Mouse (Mus musculus) left cerebral cortex, postnatal 14 days (tissue): Measurements from ENCODE around the gene Gm7361. TPM values are rescaled to one million over a fixed set of nuclear protein-coding genes. Genes with fewer than 3 reads are reported as not detected.
"Not testable (repeated sequence)": the region's sequence is repeated elsewhere in the genome, so short reads cannot be mapped to it uniquely, and the experiment has no call there.

Source experiments
- DNase-seq, 2 experiments: peaks; one replicate each; pipeline ENCODE4 v3.0.0; 2021 to 2022; ENCODE audit warnings: low spot score in 2 of 2, mixed read lengths in 1 of 2
- intact Hi-C: fragments of 180-260 bp; cut with DNase I; formaldehyde crosslinking; loops from one replicate; pipeline ENCODE4 v1.15.1; 2025
- long read RNA-seq, 2 experiments: library from polyadenylated mRNA; stranded (forward); transcript quantifications; one replicate each; pipeline ENCODE4 v2.0.0; 2021
- total RNA-seq, 2 experiments: library from RNA; stranded (reverse); gene quantifications; 2 replicates each; pipeline ENCODE4 v1.2.3; 2021

Gene Gm7361
- under 1 TPM in 1 of 2 experiments, not detected in 1; 0.11 TPM for total RNA-seq
- long read RNA-seq, experiment 1, result 0 reads
- long read RNA-seq, experiment 2, result 0 reads

GRCm38 (mm10) chr5:26257391-26257790 lies at the start of gene Gm7361:
Gm7361 (plus strand) TSS chr5:26257691.
- intact Hi-C loops, DNase-seq: not testable (repeated sequence)

GRCm38 (mm10) chr5:26211030-26211429 lies 46.5 kb upstream of the Gm7361 start:
- intact Hi-C loops, result no loop called here
- DNase-seq, result peak; percentile 6 to 12

DNA sequence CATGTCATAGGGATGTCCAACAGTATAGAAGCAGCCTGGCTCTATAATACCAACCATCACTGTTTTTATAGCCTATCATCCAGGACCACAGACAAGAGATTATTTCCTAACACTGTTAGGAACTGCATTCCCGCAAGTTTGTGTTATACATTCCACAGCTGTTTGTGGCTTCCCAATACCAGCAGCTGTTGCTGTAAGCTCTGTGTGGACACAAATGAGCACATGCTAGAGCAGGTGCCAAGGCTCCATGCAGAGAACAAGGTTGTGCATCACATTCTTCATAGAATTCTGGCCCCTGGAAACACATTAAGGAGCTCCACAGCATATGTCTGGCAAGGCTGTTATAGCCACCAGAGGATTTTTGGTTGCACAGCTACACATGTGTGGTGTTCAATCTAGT lies 35.4 kb upstream of the Gm7361 start:
- no peak for DNase-seq
- intact Hi-C loops, result no loop called here

- intact Hi-C loops, DNase-seq: not testable (repeated sequence)
Observed at GRCm38 (mm10) chr5:26266656-26267055, 9.2 kb downstream of the Gm7361 start.

DNA sequence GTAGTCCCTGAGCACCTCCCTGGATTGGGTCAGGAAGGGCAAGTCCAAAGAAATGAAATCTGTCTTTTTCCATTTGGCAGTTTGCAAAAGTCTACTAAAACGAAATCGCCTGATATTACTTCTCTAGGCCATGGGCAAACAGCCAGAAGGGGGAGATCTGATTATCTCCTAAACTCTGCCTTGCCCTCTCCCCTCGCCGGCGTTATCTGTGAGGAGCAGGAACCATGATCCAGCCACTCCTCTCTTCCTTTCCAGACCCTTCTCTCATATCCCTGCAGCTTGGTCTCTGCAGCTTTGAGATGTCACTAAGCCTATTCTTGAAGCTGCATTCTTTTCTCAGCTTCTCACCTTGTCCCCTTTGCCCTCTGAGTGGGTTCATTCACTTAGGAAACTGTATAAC lies 22.9 kb downstream of the Gm7361 start:
- intact Hi-C loops, result loop anchor here (5.0 kb wide), 1 partner anchor 767 kb away; no protein-coding TSS in a partner anchor
- DNase-seq, result no peak

DNA sequence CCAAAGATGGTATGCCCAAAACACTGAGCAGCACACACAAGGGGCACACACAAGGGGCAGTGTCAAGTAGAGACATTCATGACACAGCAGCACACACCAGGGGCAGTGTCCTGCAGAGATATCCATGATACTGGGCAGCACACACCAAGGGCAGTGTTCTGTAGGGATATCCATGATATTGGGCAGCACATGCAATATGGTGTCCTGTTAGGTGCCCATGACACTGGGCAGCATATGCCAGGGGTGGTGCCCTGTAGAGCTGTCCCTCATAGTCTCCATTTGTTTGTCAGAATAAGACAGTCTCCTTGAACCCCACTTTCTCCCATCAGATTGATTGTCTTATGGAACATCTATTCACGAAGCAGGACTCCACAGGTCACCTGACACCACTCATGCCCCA lies 24.2 kb downstream of the Gm7361 start:
- no peak for DNase-seq
- intact Hi-C loops, result loop anchor here (2.0 to 5.0 kb wide), 2 partner anchors 593 to 766 kb away; no protein-coding TSS in a partner anchor

- DNase-seq, result peak; percentile 60 to 85
- intact Hi-C loops, result loop anchor here (2.0 to 5.0 kb wide), 2 partner anchors 593 to 765 kb away; no protein-coding TSS in a partner anchor
Observed at GRCm38 (mm10) chr5:26282282-26282681, 24.8 kb downstream of the Gm7361 start.

GRCm38 (mm10) chr5:26283399-26283798 lies 25.9 kb downstream of the Gm7361 start:
- DNase-seq, result no peak
- intact Hi-C loops, result loop anchor here (2.0 to 5.0 kb wide), 2 partner anchors 591 to 764 kb away; no protein-coding TSS in a partner anchor

GRCm38 (mm10) chr5:26291621-26292020 lies 34.1 kb downstream of the Gm7361 start:
- intact Hi-C loops, result no loop called here
- DNase-seq, result no peak

DNA sequence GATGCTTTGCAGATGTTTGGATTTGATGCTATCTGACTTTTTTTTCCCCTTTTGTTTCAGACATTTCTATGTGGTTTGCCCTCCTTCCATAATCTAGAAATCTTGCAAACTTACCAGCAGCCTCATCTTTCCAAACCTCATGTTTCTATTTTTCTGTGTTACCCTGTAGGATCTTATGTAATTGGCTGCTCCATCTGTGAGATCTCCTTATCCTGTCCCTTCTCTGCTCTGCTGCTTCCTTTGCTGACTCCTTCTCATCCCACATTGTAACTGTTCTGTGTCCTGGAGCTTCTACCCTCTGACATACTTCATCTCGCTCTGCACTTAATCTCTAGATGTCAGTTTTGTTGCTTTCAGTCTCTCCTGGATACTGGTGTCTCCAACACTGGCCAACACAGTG lies 35.8 kb downstream of the Gm7361 start:
- intact Hi-C loops, result no loop called here
- no peak for DNase-seq

Other genes with a start within 250 kb of the Gm7361 start
- gene Gm5862, start 234.8 kb upstream of the Gm7361 start, total RNA-seq, result not detected
- gene Speer4a, start 218.1 kb upstream of the Gm7361 start, total RNA-seq, result not detected
- gene Gm7347, start 199.1 kb upstream of the Gm7361 start, total RNA-seq, result not detected
- gene Gm10471, start 168.4 kb upstream of the Gm7361 start, total RNA-seq, result not detected
- not detected for gene 5031410I06Rik, start 152.3 kb upstream of the Gm7361 start, total RNA-seq
- not detected for gene Gm10220, start 136.3 kb upstream of the Gm7361 start, total RNA-seq